Mouse (Mus musculus) embryo, embryonic 11 days (tissue): ENCODE results near the gene Ppox.
"Not testable (repeated sequence)": the region's sequence is repeated elsewhere in the genome, so short reads cannot be mapped to it uniquely, and the experiment has no call there.

Experiments used
- DNase-seq: peaks from one replicate; pipeline ENCODE4 v3.0.0-alpha.2; 2015

Gene Ppox

GRCm38 (mm10) chr1:171280916-171281527 is at the start of gene Ppox:
TSS of gene Ppox (minus strand) at chr1:171281186.
- peak; percentile 95 for DNase-seq

GRCm38 (mm10) chr1:171330216-171330560 is 49.2 kb upstream of the Ppox start:
- DNase-seq: no peak

GRCm38 (mm10) chr1:171329433-171330215 is 48.6 kb upstream of the Ppox start:
- DNase-seq: peak; percentile 95

GRCm38 (mm10) chr1:171328839-171329432 is 48.0 kb upstream of the Ppox start, which contains the start of gene Dedd:
TSS of gene Dedd (plus strand) at chr1:171329145.
- DNase-seq: peak; percentile 94

- DNase-seq: peak; percentile 52
These were observed 47.3 kb upstream of the Ppox start for GRCm38 (mm10) chr1:171328244-171328643.

GRCm38 (mm10) chr1:171326588-171326987 is 45.6 kb upstream of the Ppox start:
- not testable (repeated sequence) for DNase-seq

GRCm38 (mm10) chr1:171325571-171325970 is 44.6 kb upstream of the Ppox start:
- DNase-seq: no peak

- no peak for DNase-seq
These were observed 41.0 kb upstream of the Ppox start for GRCm38 (mm10) chr1:171322012-171322411.

- DNase-seq: peak; percentile 60
These were observed 40.4 kb upstream of the Ppox start for GRCm38 (mm10) chr1:171321415-171321814.

DNA sequence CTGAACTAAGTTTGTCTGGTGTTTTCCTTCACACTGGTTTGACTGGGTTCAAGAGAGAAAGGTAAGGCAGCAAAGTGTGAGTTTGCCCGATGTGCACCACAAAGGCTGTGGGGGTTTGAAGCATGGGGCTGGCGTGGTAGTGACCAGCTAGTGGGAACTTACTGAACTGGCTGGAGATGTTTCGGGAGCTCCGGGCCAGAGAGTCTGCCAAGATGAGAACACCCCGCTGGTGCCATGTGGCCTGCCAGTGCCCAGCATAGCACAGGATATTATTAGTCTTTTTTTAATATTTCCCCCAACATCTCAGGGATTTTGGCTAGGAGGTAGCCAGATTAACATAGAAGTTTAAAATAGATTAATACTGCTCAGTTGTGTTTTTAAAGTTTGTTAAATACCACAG is 39.2 kb upstream of the Ppox start:
- DNase-seq: no peak

DNA sequence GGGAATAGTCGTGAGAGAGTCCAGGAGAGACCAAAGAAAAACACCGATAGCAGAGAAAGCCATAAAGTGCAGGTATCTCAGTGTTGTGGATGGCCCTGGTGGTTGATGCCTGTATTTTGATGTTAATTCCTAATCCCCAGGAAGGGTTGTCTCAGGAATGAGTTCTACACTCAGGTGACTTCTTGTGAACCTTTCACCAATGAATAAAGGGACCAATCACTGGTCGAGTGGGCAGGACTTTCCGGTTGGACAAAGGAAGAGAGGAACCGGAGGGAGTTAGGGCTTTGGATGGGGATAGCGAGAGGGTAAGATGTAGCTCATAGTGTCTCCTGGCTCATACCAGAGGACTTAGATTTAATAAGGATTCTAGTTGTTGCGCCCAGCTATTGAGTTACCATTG is 38.8 kb upstream of the Ppox start:
- no peak for DNase-seq

- DNase-seq: no peak
These were observed 28.3 kb upstream of the Ppox start for GRCm38 (mm10) chr1:171309321-171309720.

DNA sequence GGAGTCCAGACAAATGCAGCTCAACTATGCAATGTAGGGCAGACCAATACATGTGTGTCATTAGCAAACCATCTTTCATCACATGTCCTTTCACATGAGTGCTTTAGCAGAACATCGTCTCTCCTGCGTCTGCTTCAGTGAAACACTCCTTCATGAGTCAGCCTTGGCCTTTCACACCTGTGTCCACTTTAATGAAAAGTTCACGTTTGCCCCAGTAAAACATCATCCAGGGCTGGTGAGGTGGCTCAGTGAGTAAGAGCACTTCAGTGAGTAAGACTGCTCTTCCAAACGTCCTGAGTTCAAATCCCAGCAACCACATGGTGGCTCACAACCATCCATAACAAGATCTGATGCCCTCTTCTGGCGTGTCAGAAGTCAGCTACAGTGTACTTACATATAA is 25.2 kb upstream of the Ppox start:
- not testable (repeated sequence) for DNase-seq

DNA sequence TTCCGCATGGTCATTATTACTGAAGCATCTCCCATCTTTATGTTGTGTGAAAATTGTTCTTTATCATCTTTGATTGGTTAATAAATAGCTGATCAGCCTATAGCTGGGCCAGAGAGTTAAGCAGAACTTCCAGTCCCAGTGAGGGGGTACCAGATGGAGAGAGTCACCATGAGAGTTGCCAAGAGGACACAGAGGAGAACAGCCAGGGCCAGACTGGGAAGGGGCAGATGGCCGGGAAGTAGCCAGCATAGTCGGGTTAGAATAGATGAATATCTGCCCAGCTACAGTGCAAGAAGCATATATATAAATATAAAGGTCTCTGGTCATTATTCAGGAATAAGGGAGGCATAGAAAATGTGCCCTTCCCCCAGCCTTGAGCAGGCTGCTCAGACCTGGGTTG is 17.2 kb upstream of the Ppox start:
- DNase-seq: no peak

GRCm38 (mm10) chr1:171295063-171295402 is 14.0 kb upstream of the Ppox start:
- DNase-seq: no peak

GRCm38 (mm10) chr1:171294298-171295062 is 13.5 kb upstream of the Ppox start, which contains the start of gene Ufc1:
TSS of gene Ufc1 (minus strand) at chr1:171295024.
- peak; percentile 92 for DNase-seq

DNA sequence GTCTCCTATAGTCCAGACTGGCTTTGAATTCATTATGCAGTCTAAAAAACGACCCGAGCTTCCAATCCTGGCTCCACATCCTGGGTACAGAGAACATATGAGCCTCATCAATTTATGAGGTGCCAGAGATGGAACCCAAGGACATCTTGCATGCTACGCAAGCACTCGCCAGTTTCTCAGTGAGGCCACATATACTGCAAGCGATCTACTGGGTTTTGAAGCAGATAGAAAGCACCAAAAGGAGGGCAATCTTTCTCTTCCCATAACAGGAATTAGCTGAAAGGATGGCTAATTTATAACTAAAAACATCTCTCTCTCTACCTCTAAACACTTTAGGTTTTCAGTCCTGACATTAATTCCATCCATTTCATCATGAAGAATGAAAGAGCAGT is 12.9 kb upstream of the Ppox start:
- peak; percentile 22 for DNase-seq

DNA sequence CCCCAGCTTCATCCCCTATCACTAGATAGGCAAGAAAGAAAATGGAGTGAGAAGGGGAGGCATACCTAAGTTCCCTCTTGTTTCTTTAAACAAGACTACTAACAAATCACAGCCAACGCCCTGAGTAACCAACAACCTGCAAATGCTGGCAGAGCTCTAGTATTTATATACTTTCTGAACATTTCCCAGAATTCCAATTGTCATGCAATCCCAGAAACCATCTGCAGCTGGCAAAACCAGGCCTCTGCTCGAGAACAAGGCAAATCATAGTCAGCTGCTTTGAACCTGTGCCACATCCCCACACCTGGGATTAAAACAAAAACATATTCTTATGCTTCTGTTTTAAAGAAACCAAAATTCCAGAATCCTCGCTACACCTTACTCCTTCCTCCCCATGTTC is 12.4 kb upstream of the Ppox start:
- DNase-seq: no peak

DNA sequence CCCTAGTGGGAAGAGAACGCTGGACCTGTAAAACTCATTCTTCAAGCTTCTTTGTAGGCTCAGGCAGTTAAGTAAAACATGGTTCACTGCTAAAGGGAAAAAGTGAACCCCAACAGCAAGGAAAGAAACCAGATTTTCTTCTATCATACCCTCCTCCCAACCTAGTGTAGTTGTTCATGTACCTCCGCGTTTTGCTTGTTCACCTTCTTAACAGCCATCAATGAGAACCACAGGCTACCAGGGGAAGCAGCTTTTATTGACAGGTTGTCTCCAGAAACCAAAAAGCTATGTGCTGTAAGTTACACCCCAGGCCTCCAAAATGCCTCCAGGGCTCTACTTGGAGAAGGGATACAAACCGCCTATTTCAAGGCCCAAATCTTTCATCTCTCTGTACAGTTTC is 7.3 kb upstream of the Ppox start:
- no peak for DNase-seq

- DNase-seq: peak; percentile 97
These were observed 6.4 kb upstream of the Ppox start, which contains the start of gene Usp21 for GRCm38 (mm10) chr1:171287136-171288081. TSS of gene Usp21 (minus strand) at chr1:171287991.

DNA sequence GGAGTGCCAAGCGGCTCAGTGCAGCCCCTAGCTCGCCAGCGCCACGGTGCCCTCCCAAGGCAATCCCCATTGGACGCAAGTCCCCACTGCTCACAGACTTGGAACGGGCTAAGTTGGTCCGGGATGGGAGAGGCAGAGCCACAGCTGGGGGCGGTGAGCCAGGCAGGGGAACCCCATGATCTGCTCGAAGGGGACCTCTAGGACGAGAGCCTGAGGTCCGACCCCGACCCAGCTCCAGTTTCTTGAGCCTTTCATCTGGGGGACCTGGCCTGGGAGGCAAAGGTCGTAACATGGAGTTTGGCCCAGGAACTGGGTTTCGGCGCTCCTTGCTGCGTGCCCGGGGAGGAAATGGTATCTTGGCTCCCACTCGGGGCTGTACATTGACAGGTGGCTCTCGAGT is 5.5 kb upstream of the Ppox start:
- no peak for DNase-seq
